Mouse (Mus musculus): ENCODE results near the gene Erf. TPM values are rescaled to one million over a fixed set of nuclear protein-coding genes. Genes with fewer than 3 reads are reported as not detected.
A peak's percentile ranks its signal among the peaks of the same experiment; 100 is the strongest.
"Not testable (repeated sequence)": the region's sequence is repeated elsewhere in the genome, so short reads cannot be mapped to it uniquely, and the experiment has no call there.

Gene Erf
- polyA plus RNA-seq, 1 experiment from 2014 or later: 13.0 TPM

- WGBS: 89% methylated on average over 35 of the region's 35 CpGs
- Histone ChIP-seq H3K9ac (no peak overlapping the region), H3K9me3 (no peaks in the 10 kb centered on the region), H3K4me1 (peaks cover 29% of the 10 kb centered on the region), H3K27ac (no peak overlapping the region), H3K27me3 (no peaks in the 10 kb centered on the region), H3K4me3 (replicated peaks) (no peak overlapping the region), H3K36me3 (replicated peaks) (peaks cover 30% of the 10 kb centered on the region), H3K4me2 (no peak overlapping the region)
- no peak for ATAC-seq (ENCODE audit: low FRiP score)
Observed at GRCm38 (mm10) chr7:25270652-25271633, 20.4 kb upstream of the Erf start.

- H3K27ac ChIP-seq: no peak overlapping the region
- no peak for ATAC-seq (ENCODE audit: low FRiP score)
- H3K4me2 ChIP-seq: peak overlapping the region; percentile 68
- H3K9ac ChIP-seq: peak overlapping the region; percentile 87; the same call in 1 of the 2 replicates
- peaks cover 30% of the 10 kb centered on the region for H3K36me3 ChIP-seq (replicated peaks)
- no peaks in the 10 kb centered on the region for H3K9me3 ChIP-seq
- peaks cover 23% of the 10 kb centered on the region for H3K4me1 ChIP-seq
- no peaks in the 10 kb centered on the region for H3K27me3 ChIP-seq
- H3K4me3 ChIP-seq (replicated peaks): peak overlapping the region; percentile 69; the same call in 1 of the 2 replicates
- 88% methylated on average over 8 of the region's 8 CpGs for WGBS
Observed at GRCm38 (mm10) chr7:25269545-25270271, 19.1 kb upstream of the Erf start.

GRCm38 (mm10) chr7:25269029-25269428 lies 18.5 kb upstream of the Erf start:
- Histone ChIP-seq H3K4me2 (peak overlapping the region; percentile 68), H3K27me3 (no peaks in the 10 kb centered on the region), H3K4me3 (replicated peaks) (peak overlapping the region; percentile 69), H3K9me3 (no peaks in the 10 kb centered on the region), H3K9ac (peak overlapping the region; percentile 87), H3K36me3 (replicated peaks) (peaks cover 30% of the 10 kb centered on the region), H3K27ac (0 out of 2 replicates have a peak overlapping the region, but pooled peaks have one; percentile 85), H3K4me1 (peaks cover 23% of the 10 kb centered on the region)
- no peak for ATAC-seq (ENCODE audit: low FRiP score)
- 52% methylated on average over 4 of the region's 4 CpGs for whole genome bisulfite sequencing

- Histone ChIP-seq H3K36me3 (replicated peaks) (peaks cover 26% of the 10 kb centered on the region), H3K27ac (peak overlapping the region; percentile 85), H3K9me3 (no peaks in the 10 kb centered on the region), H3K4me3 (replicated peaks) (peak overlapping the region; percentile 69), H3K4me2 (peak overlapping the region; percentile 68), H3K27me3 (no peaks in the 10 kb centered on the region), H3K9ac (peak overlapping the region; percentile 87), H3K4me1 (peaks cover 23% of the 10 kb centered on the region)
- 6% methylated on average over 7 of the region's 7 CpGs for WGBS
- 0 out of 2 replicates have a peak, but pooled peaks have one; percentile 0 for ATAC-seq (ENCODE audit: low FRiP score)
Observed at GRCm38 (mm10) chr7:25268588-25268987, 18.0 kb upstream of the Erf start.

GRCm38 (mm10) chr7:25267751-25268463 lies 17.3 kb upstream of the Erf start:
- Histone ChIP-seq H3K4me2 (peak overlapping the region; percentile 68), H3K27me3 (no peaks in the 10 kb centered on the region), H3K36me3 (replicated peaks) (peaks cover 19% of the 10 kb centered on the region), H3K9me3 (no peaks in the 10 kb centered on the region), H3K27ac (peak overlapping the region; percentile 89), H3K4me3 (replicated peaks) (peak overlapping the region; percentile 69), H3K9ac (peak overlapping the region; percentile 87), H3K4me1 (peaks cover 23% of the 10 kb centered on the region)
- ATAC-seq (ENCODE audit: low FRiP score): peak; percentile 95
- WGBS: under 1% methylated on average over 33 of the region's 33 CpGs

GRCm38 (mm10) chr7:25267301-25267750 lies 16.8 kb upstream of the Erf start, which contains the start of gene Cic:
Gene Cic, plus strand, starts transcription at chr7:25267704.
- H3K4me3 ChIP-seq (replicated peaks): peak within 1 kb of the TSS; percentile 69
- ATAC-seq (ENCODE audit: low FRiP score): peak; percentile 87
- peaks cover 23% of the 10 kb centered on the region for H3K4me1 ChIP-seq
- H3K36me3 ChIP-seq (replicated peaks): peaks cover 13% of the 10 kb centered on the region
- H3K27me3 ChIP-seq: no peaks in the 10 kb centered on the region
- H3K27ac ChIP-seq: peak within 1 kb of the TSS; percentile 89
- WGBS: under 1% methylated on average over 29 of the region's 29 CpGs
- H3K9me3 ChIP-seq: no peaks in the 10 kb centered on the region
- H3K9ac ChIP-seq: peak within 1 kb of the TSS; percentile 87
- H3K4me2 ChIP-seq: peak within 1 kb of the TSS; percentile 68

GRCm38 (mm10) chr7:25266180-25266962 lies 15.8 kb upstream of the Erf start:
- peaks cover 4% of the 10 kb centered on the region for H3K36me3 ChIP-seq (replicated peaks)
- peak overlapping the region; percentile 69; the same call in 1 of the 2 replicates for H3K4me3 ChIP-seq (replicated peaks)
- H3K9me3 ChIP-seq: no peaks in the 10 kb centered on the region
- no peaks in the 10 kb centered on the region for H3K27me3 ChIP-seq
- no peak overlapping the region for H3K9ac ChIP-seq
- peak overlapping the region; percentile 60; the same call in 1 of the 2 replicates for H3K4me2 ChIP-seq
- 0 out of 2 replicates have a peak overlapping the region, but pooled peaks have one; percentile 89 for H3K27ac ChIP-seq
- peaks cover 23% of the 10 kb centered on the region for H3K4me1 ChIP-seq
- ATAC-seq (ENCODE audit: low FRiP score): no peak
- 93% methylated on average over 8 of the region's 8 CpGs for WGBS

- not testable (repeated sequence) for H3K4me3 ChIP-seq (replicated peaks); H3K36me3 ChIP-seq (replicated peaks); H3K9ac ChIP-seq; H3K27me3 ChIP-seq; H3K4me2 ChIP-seq; H3K9me3 ChIP-seq; H3K27ac ChIP-seq; ATAC-seq (ENCODE audit: low FRiP score)
- peaks cover 23% of the 10 kb centered on the region for H3K4me1 ChIP-seq
- WGBS: 90% methylated on average over 5 of the region's 5 CpGs
Observed at GRCm38 (mm10) chr7:25265743-25266142, 15.2 kb upstream of the Erf start.

GRCm38 (mm10) chr7:25263968-25264870 lies 13.7 kb upstream of the Erf start:
- Histone ChIP-seq H3K27ac (no peak overlapping the region), H3K36me3 (replicated peaks) (no peaks in the 10 kb centered on the region), H3K9ac (no peak overlapping the region), H3K4me1 (peaks cover 12% of the 10 kb centered on the region), H3K9me3 (no peaks in the 10 kb centered on the region), H3K4me3 (replicated peaks) (no peak overlapping the region), H3K4me2 (no peak overlapping the region), H3K27me3 (no peaks in the 10 kb centered on the region)
- WGBS: 26% methylated on average over 17 of the region's 17 CpGs
- ATAC-seq (ENCODE audit: low FRiP score): no peak

- H3K27me3 ChIP-seq: no peaks in the 10 kb centered on the region
- H3K9me3 ChIP-seq: no peaks in the 10 kb centered on the region
- no peak overlapping the region for H3K4me2 ChIP-seq
- no peaks in the 10 kb centered on the region for H3K36me3 ChIP-seq (replicated peaks)
- H3K4me1 ChIP-seq: peaks cover 4% of the 10 kb centered on the region
- H3K9ac ChIP-seq: no peak overlapping the region
- no peak overlapping the region for H3K27ac ChIP-seq
- H3K4me3 ChIP-seq (replicated peaks): no peak overlapping the region
- WGBS: 90% methylated on average over 1 of the region's 1 CpGs
- ATAC-seq (ENCODE audit: low FRiP score): no peak
Observed at GRCm38 (mm10) chr7:25261896-25262295, 11.3 kb upstream of the Erf start.
